Comparison of ENCODE assay signal across 8 mouse cellular contexts in the genomic region with DNA sequence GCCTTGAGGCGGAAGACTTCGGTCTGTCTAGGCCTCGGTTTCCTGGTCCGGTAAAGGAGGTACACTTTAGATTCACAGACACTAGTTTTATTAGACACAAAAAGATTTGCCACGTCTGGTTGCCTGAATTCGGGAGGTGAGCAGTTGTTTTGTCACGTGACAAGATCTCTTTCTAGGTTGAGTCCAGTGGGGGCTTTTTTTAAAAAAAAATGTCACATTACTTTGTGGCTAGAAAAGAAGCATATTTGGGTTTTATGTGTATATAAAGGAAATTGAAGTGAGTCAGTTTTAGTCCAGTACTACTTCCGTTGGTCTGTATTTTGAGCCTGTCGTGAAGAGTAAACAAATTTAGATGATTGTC. TPM values are rescaled to one million over a fixed set of nuclear protein-coding genes. Genes with fewer than 3 reads are reported as not detected.
DNase-seq lines count a peak whose midpoint lies in the region; ATAC-seq and TF ChIP-seq lines count a peak whose summit lies in the region.

No protein-coding gene starts in this region.

- H3K27me3 ChIP-seq in heart, embryonic 11.5 days (ENCODE audit: control insufficient read depth, insufficient read depth, low read length): no peaks in the 10 kb centered on the region
- no peaks in the 10 kb centered on the region for H3K27me3 ChIP-seq in G1E (ENCODE audit: insufficient read depth, low read length)
- H3K27me3 ChIP-seq in hindbrain, embryonic 10.5 days (ENCODE audit: insufficient read depth, poor library complexity, severe bottlenecking): no peaks in the 10 kb centered on the region
- H3K27me3 ChIP-seq in midbrain, embryonic 11.5 days (ENCODE audit: control insufficient read depth, insufficient read depth, low read length): no peaks in the 10 kb centered on the region

- under 1% methylated on average over 9 of the region's 9 CpGs for WGBS in heart, embryonic 11.5 days (ENCODE audit: insufficient replicate concordance)
- WGBS in hindbrain, embryonic 10.5 days: 1% methylated on average over 9 of the region's 9 CpGs
- 1% methylated on average over 9 of the region's 9 CpGs for WGBS in midbrain, embryonic 11.5 days

- H3K4me1 ChIP-seq in heart, embryonic 11.5 days (ENCODE audit: control insufficient read depth, insufficient read depth, low read length): no peaks in the 10 kb centered on the region
- H3K4me1 ChIP-seq in G1E (ENCODE audit: insufficient read depth, low read depth, low read length): peaks cover 14% of the 10 kb centered on the region
- H3K4me1 ChIP-seq in hindbrain, embryonic 10.5 days (replicated peaks): peaks cover 3% of the 10 kb centered on the region; the same call in 1 of the 2 replicates
- no peaks in the 10 kb centered on the region; the same call in 1 of the 2 replicates for H3K4me1 ChIP-seq in midbrain, embryonic 11.5 days (ENCODE audit: control insufficient read depth, insufficient read depth, low read length)

- peak overlapping the region; percentile 71; the same call in 1 of the 2 replicates for H3K27ac ChIP-seq in heart, embryonic 11.5 days (ENCODE audit: low read depth, low read length)
- H3K27ac ChIP-seq in hindbrain, embryonic 10.5 days: peak overlapping the region; percentile 92
- no peak overlapping the region for H3K27ac ChIP-seq in midbrain, embryonic 11.5 days (ENCODE audit: low read depth, low read length)

- no peak for DNase-seq in heart, postnatal 4 days
- DNase-seq in G1E (ENCODE audit: low spot score): no peak
- DNase-seq in hindbrain, embryonic 10.5 days (ENCODE audit: low spot score): no peak
- no peak for DNase-seq in midbrain, embryonic 11.5 days (ENCODE audit: low spot score, missing footprints)
- no peak for DNase-seq in left cerebral cortex, adult 8-10 months (ENCODE audit: low spot score in 2 of 2)
- no peak for DNase-seq in gastrocnemius, adult 8-10 months (ENCODE audit: low spot score in 2 of 2)

- no peaks in the 10 kb centered on the region for H3K9me3 ChIP-seq in heart, embryonic 11.5 days (replicated peaks; ENCODE audit: control insufficient read depth, low read length)
- H3K9me3 ChIP-seq in G1E (replicated peaks): no peaks in the 10 kb centered on the region
- no peaks in the 10 kb centered on the region for H3K9me3 ChIP-seq in hindbrain, embryonic 10.5 days
- no peaks in the 10 kb centered on the region for H3K9me3 ChIP-seq in midbrain, embryonic 11.5 days (ENCODE audit: control insufficient read depth, low read length)

- peak overlapping the region; percentile 72 for H3K4me2 ChIP-seq in heart, embryonic 11.5 days
- peak overlapping the region; percentile 51 for H3K4me2 ChIP-seq in midbrain, embryonic 11.5 days

- peak overlapping the region; percentile 81 for H3K4me3 ChIP-seq in heart, embryonic 11.5 days (ENCODE audit: low read depth, low read length)
- H3K4me3 ChIP-seq in G1E (ENCODE audit: low read depth, low read length): peak overlapping the region; percentile 99
- peak overlapping the region; percentile 91 for H3K4me3 ChIP-seq in hindbrain, embryonic 10.5 days
- H3K4me3 ChIP-seq in midbrain, embryonic 11.5 days (ENCODE audit: low read depth, low read length): peak overlapping the region; percentile 69

- no peak for ATAC-seq in heart, embryonic 11.5 days (replicated peaks; ENCODE audit: insufficient number of reproducible peaks, low FRiP score, low TSS enrichment)
- ATAC-seq in G1E (ENCODE audit: extremely low read depth, insufficient number of reproducible peaks, low FRiP score, poor library complexity, severe bottlenecking): no peak
- ATAC-seq in midbrain, embryonic 11.5 days (ENCODE audit: low FRiP score): no peak
- no peak for ATAC-seq in frontal cortex, adult (ENCODE audit: low TSS enrichment)

- H3K36me3 ChIP-seq in heart, embryonic 11.5 days (ENCODE audit: control insufficient read depth, insufficient read depth, low read length): 0 out of 2 replicates have a peak, but pooled peaks cover 3% of the 10 kb centered on the region
- H3K36me3 ChIP-seq in G1E (replicated peaks): peaks cover 21% of the 10 kb centered on the region
- H3K36me3 ChIP-seq in hindbrain, embryonic 10.5 days: peaks cover 34% of the 10 kb centered on the region
- no peaks in the 10 kb centered on the region for H3K36me3 ChIP-seq in midbrain, embryonic 11.5 days (ENCODE audit: control insufficient read depth, insufficient read depth, low read length)

- peak overlapping the region; percentile 74 for H3K9ac ChIP-seq in heart, embryonic 11.5 days (ENCODE audit: low read depth, low read length)
- H3K9ac ChIP-seq in midbrain, embryonic 11.5 days (ENCODE audit: low read length): peak overlapping the region; percentile 77

- TF ChIP-seq CTCF in G1E (IDR thresholded peaks at IDR 0.05; ENCODE audit: low read depth, low read length): no peak

RNA-seq across cellular contexts. Expression of gene Kif20b, which starts 0.4 kb away (rescaled TPM):
- 41.7 and 47.3 TPM in 2 replicates for polyA plus RNA-seq in heart, embryonic 11.5 days (2014; fragmentation: Nextera tagmentation; extraction: Ambion mirVana)
- total RNA-seq in heart, postnatal 4 days (2021): 10 to 100 TPM; 19.7 to 23.2 TPM
- 157 and 159 TPM in 2 replicates for total RNA-seq in G1E (2014; fragmentation: Nextera tagmentation)
- 126 and 173 TPM in 2 replicates for total RNA-seq in G1E (2017)
- polyA plus RNA-seq in G1E (2012): 14.2 and 21.3 TPM in 2 replicates
- polyA plus RNA-seq in hindbrain, embryonic 10.5 days (2016; fragmentation: Nextera tagmentation; extraction: Ambion mirVana): 41.6 and 82.6 TPM in 2 replicates
- 66.6 and 67.6 TPM in 2 replicates for polyA plus RNA-seq in midbrain, embryonic 11.5 days (2014; fragmentation: Nextera tagmentation; extraction: Ambion mirVana)
- 1 to 10 TPM in 2 of 4 experiments, under 1 TPM in 2; 0.56 to 1.2 (median 1.0) TPM for total RNA-seq in left cerebral cortex, adult 8-10 months (2022)
- under 1 TPM; 0.05 to 0.91 (median 0.22) TPM for total RNA-seq in gastrocnemius, adult 8-10 months (2022)

RNA-seq across cellular contexts. Expression of gene Pank1, which starts 43.3 kb away (rescaled TPM):
- 12.5 and 14.2 TPM in 2 replicates for polyA plus RNA-seq in heart, embryonic 11.5 days (2014; fragmentation: Nextera tagmentation; extraction: Ambion mirVana)
- total RNA-seq in heart, postnatal 4 days (2021): 10 to 100 TPM; 27.3 to 29.0 TPM
- total RNA-seq in G1E (2014; fragmentation: Nextera tagmentation) (22.1 and 22.8 TPM in 2 replicates), G1E (2017) (15.3 and 19.9 TPM in 2 replicates)
- 1.8 and 1.9 TPM in 2 replicates for polyA plus RNA-seq in G1E (2012)
- polyA plus RNA-seq in hindbrain, embryonic 10.5 days (2016; fragmentation: Nextera tagmentation; extraction: Ambion mirVana): 5.6 and 6.2 TPM in 2 replicates
- polyA plus RNA-seq in midbrain, embryonic 11.5 days (2014; fragmentation: Nextera tagmentation; extraction: Ambion mirVana): 10.4 and 10.5 TPM in 2 replicates
- total RNA-seq in left cerebral cortex, adult 8-10 months (2022): 10 to 100 TPM; 19.4 to 21.2 (median 20.4) TPM
- 10 to 100 TPM in 2 of 4 experiments, 1 to 10 TPM in 2; 8.6 to 13.8 (median 10.0) TPM for total RNA-seq in gastrocnemius, adult 8-10 months (2022)

Comparison
In these comparisons a context has a peak if more than half of its experiments do, and no peak if none do; other contexts are left out.
1. RNA of gene Kif20b, which starts 0.4 kb away (total RNA-seq): 126 to 173 TPM in G1E and 19.7 to 23.2 TPM in heart, postnatal 4 days; 0.56 to 1.2 TPM in left cerebral cortex, adult 8-10 months and 0.05 to 0.91 TPM in gastrocnemius, adult 8-10 months; every median in the first group is over 4 times any median in the second.
2. Peak in every context shown above with its lines, with median percentiles within 50 percentile points of each other: H3K4me3 ChIP-seq.